Comparison of ENCODE assay signal across 22 mouse cellular contexts in genomic region chr9:95964037-95964436, GRCm38 (mm10). TPM values are rescaled to one million over a fixed set of nuclear protein-coding genes. Genes with fewer than 3 reads are reported as not detected.
DNase-seq lines count a peak whose midpoint lies in the region; ATAC-seq and TF ChIP-seq lines count a peak whose summit lies in the region.
"Had no signal": no experiment of that assay in that cellular context is flagged by ENCODE, and none has a peak within 500 bp of the region (broad histone marks: within the 10 kb centered on the region; RNA-seq: fewer than 3 reads in every experiment).

No protein-coding gene starts in this region.

- no peaks in the 10 kb centered on the region for H3K9me3 ChIP-seq in CH12.LX (replicated peaks; ENCODE audit: low read length)
- H3K9me3 ChIP-seq in intestine, embryonic 16.5 days (ENCODE audit: control insufficient read depth, low read length): no peaks in the 10 kb centered on the region
- H3K9me3 ChIP-seq: embryonic facial prominence, embryonic 13.5 days; embryonic facial prominence, embryonic 15.5 days; forebrain, embryonic 10.5 days; forebrain, embryonic 12.5 days had no signal

- no peak overlapping the region for H3K4me3 ChIP-seq in CH12.LX (replicated peaks in 1 of 3; ENCODE audit: low read depth in 2 of 3, low read length in 2 of 3, poor library complexity in 1 of 3)
- H3K4me3 ChIP-seq in intestine, embryonic 16.5 days (ENCODE audit: low read length): no peak overlapping the region
- H3K4me3 ChIP-seq: embryonic facial prominence, embryonic 13.5 days; embryonic facial prominence, embryonic 15.5 days; erythroblast, embryonic 14.5 days; forebrain, embryonic 10.5 days; forebrain, embryonic 12.5 days had no signal

- ATAC-seq in intestine, embryonic 16.5 days: no peak
- ATAC-seq: forebrain, embryonic 14.5 days; forebrain, embryonic 16.5 days had no signal

- in situ Hi-C loops in CH12.LX (cut with MboI; ENCODE audit: low pct_ligation_motif_present, low pct_unique_long_range_greater_than_20kb, low sequenced_read_pairs): no loop called here

- H3K79me2 ChIP-seq in CH12.LX (replicated peaks; ENCODE audit: control insufficient read depth, extremely low read depth, insufficient read depth, poor library complexity, severe bottlenecking): peaks cover 10% of the 10 kb centered on the region; the same call in 1 of the 2 replicates

- TF ChIP-seq POLR2A in CH12.LX (IDR thresholded peaks at IDR 0.05; ENCODE audit: low read depth, low read length): no peak

- TF ChIP-seq RAD21 in CH12.LX (IDR thresholded peaks at IDR 0.05; ENCODE audit: low read depth, low read length): no peak

- H3K27me3 ChIP-seq in CH12.LX (replicated peaks): no peaks in the 10 kb centered on the region
- H3K27me3 ChIP-seq in intestine, embryonic 16.5 days (replicated peaks; ENCODE audit: control insufficient read depth, insufficient read depth, low read length): no peaks in the 10 kb centered on the region
- H3K27me3 ChIP-seq: embryonic facial prominence, embryonic 13.5 days; embryonic facial prominence, embryonic 15.5 days; forebrain, embryonic 12.5 days had no signal

- dilution Hi-C loops in CH12.LX (cut with MboI; ENCODE audit: extremely low pct_ligation_motif_present, extremely low pct_unique_long_range_greater_than_20kb, low sequenced_read_pairs): no loop called here

- no peak for TF ChIP-seq EP300 in CH12.LX (IDR thresholded peaks at IDR 0.05; ENCODE audit: low read length)

- peaks cover 16 to 46% of the 10 kb centered on the region in 2 experiments for H3K36me3 ChIP-seq in CH12.LX (replicated peaks in 1 of 2; ENCODE audit: control insufficient read depth in 1 of 2, insufficient read depth in 1 of 2, low read length in 1 of 2)
- no peaks in the 10 kb centered on the region for H3K36me3 ChIP-seq in intestine, embryonic 16.5 days (ENCODE audit: control insufficient read depth, insufficient read depth, low read length)

- no peaks in the 10 kb centered on the region for H3K4me1 ChIP-seq in CH12.LX (ENCODE audit: control insufficient read depth in 1 of 2, insufficient read depth in 2 of 2)
- H3K4me1 ChIP-seq in intestine, embryonic 16.5 days (ENCODE audit: control insufficient read depth, insufficient read depth, low read length): peaks cover 8% of the 10 kb centered on the region
- H3K4me1 ChIP-seq: embryonic facial prominence, embryonic 13.5 days; embryonic facial prominence, embryonic 15.5 days; forebrain, embryonic 10.5 days; forebrain, embryonic 12.5 days had no signal

- no peak overlapping the region for H3K4me2 ChIP-seq in CH12.LX (ENCODE audit: insufficient read depth, low read depth, poor library complexity, severe bottlenecking)
- no peak overlapping the region for H3K4me2 ChIP-seq in intestine, embryonic 16.5 days (ENCODE audit: low read depth, low read length)
- H3K4me2 ChIP-seq: embryonic facial prominence, embryonic 13.5 days; embryonic facial prominence, embryonic 15.5 days; forebrain, embryonic 12.5 days had no signal

- H3K9ac ChIP-seq in CH12.LX (ENCODE audit: insufficient read depth, low read depth): no peak overlapping the region
- no peak overlapping the region for H3K9ac ChIP-seq in intestine, embryonic 16.5 days (ENCODE audit: low read depth, low read length)
- H3K9ac ChIP-seq: embryonic facial prominence, embryonic 13.5 days; embryonic facial prominence, embryonic 15.5 days; forebrain, embryonic 12.5 days had no signal

- WGBS in intestine, embryonic 16.5 days: 96% methylated on average over 13 of the region's 13 CpGs

- no peak for DNase-seq in CH12.LX (ENCODE audit: extremely low read depth)
- DNase-seq in induced T-regulatory cell, adult 2 months (ENCODE audit: low read depth): peak; percentile 67
- DNase-seq in spleen, postnatal 10 days (ENCODE audit: low spot score in 2 of 2): no peak
- DNase-seq in c-Kit-positive CD71-positive TER-119-positive erythroid progenitor cells, embryonic 14.5 days (ENCODE audit: low spot score): no peak
- DNase-seq: adrenal gland, adult 8-10 months; adrenal gland, postnatal 14 days; adrenal gland, postnatal 36 days; cerebellum, adult 11 months; cerebellum, adult 18-20 months; cerebellum, adult 8-10 months; cerebellum, adult 9-11 months; cerebellum, postnatal 14 days; cerebellum, postnatal 36 days; embryo, embryonic 11 days had no signal

- H3K27ac ChIP-seq in CH12.LX (ENCODE audit: insufficient read depth, low read depth): no peak overlapping the region
- no peak overlapping the region for H3K27ac ChIP-seq in intestine, embryonic 16.5 days (ENCODE audit: low read length)
- H3K27ac ChIP-seq: embryonic facial prominence, embryonic 13.5 days; embryonic facial prominence, embryonic 15.5 days; forebrain, embryonic 10.5 days; forebrain, embryonic 12.5 days had no signal

- TF ChIP-seq CTCF in CH12.LX (conservative IDR thresholded peaks at IDR 0.05 in 1 of 2, IDR thresholded peaks at IDR 0.05 in 1 of 2; ENCODE audit: low read depth in 2 of 2, low read length in 2 of 2): no peak

TF ChIP-seq in CH12.LX, 34 proteins besides CTCF, POLR2A, EP300 and RAD21:
- TF ChIP-seq MAX (IDR thresholded peaks at IDR 0.05; ENCODE audit: low read length) (no peak), JUND (conservative IDR thresholded peaks at IDR 0.05; ENCODE audit: low read depth, low read length) (0 out of 2 replicates have a peak, but pooled peaks have one; percentile 32)

RNA-seq across cellular contexts. Expression of gene Xrn1, which starts 9.5 kb away (rescaled TPM):
- 7.1 and 8.1 TPM in 2 replicates for total RNA-seq in CH12.LX (2012; rRNA removed)
- 9.3 and 9.8 TPM in 2 replicates for total RNA-seq in CH12.LX (2014; rRNA removed)
- polyA plus RNA-seq in CH12.LX (2012; ENCODE audit: insufficient read length, low read depth): 11.9 and 13.6 TPM in 2 replicates
- polyA plus RNA-seq in intestine, embryonic 16.5 days (2015; fragmentation: Nextera tagmentation; extraction: Ambion mirVana): 10.1 and 11.3 TPM in 2 replicates
